Mouse (Mus musculus) urinary bladder, postnatal 36 days (tissue): ENCODE measurements around the gene Pxk.

Experiments used
- DNase-seq, 2 experiments: peaks; one replicate each; pipeline ENCODE4 v3.0.0; 2022; ENCODE audit warnings: low spot score in 2 of 2, mixed read lengths in 1 of 2

Pxk gene

GRCm38 (mm10) chr14:8097978-8098686 lies at the start of gene Pxk:
Pxk (plus strand) TSS chr14:8098211.
- DNase-seq, result peak; percentile 87 to 91

- no peak for DNase-seq
These were observed 48.7 kb upstream of the Pxk start for GRCm38 (mm10) chr14:8049334-8049733.

GRCm38 (mm10) chr14:8051869-8052268 lies 46.1 kb upstream of the Pxk start:
- DNase-seq, result no peak

DNA sequence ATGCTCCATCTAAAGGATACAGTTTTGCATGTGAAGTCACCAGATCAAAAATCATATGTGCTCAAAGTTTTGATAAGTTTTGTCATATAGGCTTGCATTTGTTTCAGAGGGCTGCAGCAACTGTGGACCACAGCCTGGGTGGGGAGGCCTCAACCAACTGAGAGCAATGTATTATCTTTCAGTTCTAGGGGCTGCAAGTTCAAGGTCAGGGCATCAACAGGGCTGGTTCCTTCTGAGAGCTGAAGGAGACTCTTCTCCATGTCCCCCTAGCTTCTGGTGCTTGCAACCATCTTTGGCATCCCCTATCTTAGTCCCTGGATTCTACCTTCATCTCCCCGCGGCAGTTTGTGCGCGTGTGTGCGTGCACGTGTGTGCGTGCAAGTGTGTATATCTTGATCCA lies 45.4 kb upstream of the Pxk start:
- no peak for DNase-seq

GRCm38 (mm10) chr14:8054310-8055102 lies 43.5 kb upstream of the Pxk start:
- no peak for DNase-seq

- DNase-seq, result no peak
These were observed 41.9 kb upstream of the Pxk start for GRCm38 (mm10) chr14:8056076-8056475.

GRCm38 (mm10) chr14:8059938-8060337 lies 38.1 kb upstream of the Pxk start:
- DNase-seq, result no peak

DNA sequence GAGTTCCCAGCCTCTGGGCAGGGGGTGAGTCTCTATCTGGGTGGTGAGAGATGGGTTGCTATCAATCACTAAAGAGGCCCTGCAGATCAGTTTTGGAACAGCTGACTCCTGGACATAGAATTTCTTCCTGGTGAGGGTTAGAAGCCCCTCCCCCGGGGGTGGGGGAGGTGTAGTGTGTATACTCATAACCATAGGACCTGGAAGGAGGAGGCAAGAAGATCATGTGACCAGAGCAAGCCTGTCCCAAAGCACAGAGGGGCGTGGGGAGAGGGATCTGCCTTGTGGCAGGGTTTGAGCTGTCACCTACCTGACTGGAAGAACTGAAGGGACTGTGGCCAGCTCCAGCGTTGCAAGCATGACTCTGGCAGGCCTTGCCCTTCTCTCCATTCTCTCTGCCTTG lies 35.9 kb upstream of the Pxk start:
- no peak for DNase-seq

GRCm38 (mm10) chr14:8062537-8063301 lies 35.3 kb upstream of the Pxk start:
- no peak for DNase-seq

- no peak for DNase-seq
These were observed 33.9 kb upstream of the Pxk start for GRCm38 (mm10) chr14:8063835-8064785.

GRCm38 (mm10) chr14:8080165-8080679 lies 17.8 kb upstream of the Pxk start, which contains the start of gene Rpp14:
Rpp14 (plus strand) TSS chr14:8080367.
- DNase-seq, result peak; percentile 93 to 94

- DNase-seq, result peak in 1 of 2 experiments; percentile 29
These were observed 17.3 kb upstream of the Pxk start for GRCm38 (mm10) chr14:8080718-8081117.

- DNase-seq, result no peak
These were observed 15.1 kb upstream of the Pxk start for GRCm38 (mm10) chr14:8082949-8083348.

GRCm38 (mm10) chr14:8089016-8089415 lies 9.0 kb upstream of the Pxk start:
- no peak for DNase-seq

- DNase-seq, result no peak
These were observed 5.4 kb upstream of the Pxk start for GRCm38 (mm10) chr14:8092573-8092972.

DNA sequence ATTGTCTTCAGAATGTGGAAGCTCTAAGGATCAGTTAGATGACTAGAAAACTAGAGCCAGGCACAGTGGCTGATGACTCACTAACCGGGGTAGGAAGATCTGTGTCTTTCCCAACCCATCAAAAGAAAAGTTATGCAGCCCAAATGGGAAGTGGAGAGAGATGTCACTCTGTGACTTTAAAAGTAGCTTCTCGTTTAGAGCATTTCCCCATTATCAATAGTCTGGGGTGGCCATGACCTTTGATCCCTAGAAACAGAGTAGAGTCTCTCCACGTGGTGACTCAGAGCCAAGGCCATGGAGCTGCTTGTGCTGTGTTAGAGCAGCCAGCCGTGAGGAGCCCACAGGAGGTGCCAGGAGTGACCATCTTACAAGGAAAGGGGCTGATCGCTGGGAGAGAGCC lies 4.6 kb upstream of the Pxk start:
- no peak for DNase-seq

- DNase-seq, result no peak
These were observed 3.0 kb upstream of the Pxk start for GRCm38 (mm10) chr14:8094931-8095561.

- DNase-seq, result no peak
These were observed 2.5 kb upstream of the Pxk start for GRCm38 (mm10) chr14:8095562-8095950.

DNA sequence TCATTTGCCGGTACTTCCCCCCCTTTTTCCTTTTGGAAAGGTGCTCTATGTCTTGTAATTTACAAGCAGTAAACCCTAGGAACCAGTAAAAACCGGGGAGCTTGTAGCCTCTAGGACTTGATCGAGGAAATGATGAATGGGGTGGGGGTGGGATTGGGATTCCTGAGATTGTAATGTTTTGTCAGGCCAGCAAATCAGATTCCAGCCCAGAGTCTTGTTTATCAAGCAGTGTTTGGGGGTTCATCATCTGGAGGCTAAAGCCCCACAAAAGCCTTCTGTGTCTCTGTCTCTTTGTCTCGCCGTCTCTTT lies 630 bp downstream of the Pxk start:
- DNase-seq, result no peak

GRCm38 (mm10) chr14:8099561-8100021 lies 1.6 kb downstream of the Pxk start:
- peak in 1 of 2 experiments; percentile 45 for DNase-seq

DNA sequence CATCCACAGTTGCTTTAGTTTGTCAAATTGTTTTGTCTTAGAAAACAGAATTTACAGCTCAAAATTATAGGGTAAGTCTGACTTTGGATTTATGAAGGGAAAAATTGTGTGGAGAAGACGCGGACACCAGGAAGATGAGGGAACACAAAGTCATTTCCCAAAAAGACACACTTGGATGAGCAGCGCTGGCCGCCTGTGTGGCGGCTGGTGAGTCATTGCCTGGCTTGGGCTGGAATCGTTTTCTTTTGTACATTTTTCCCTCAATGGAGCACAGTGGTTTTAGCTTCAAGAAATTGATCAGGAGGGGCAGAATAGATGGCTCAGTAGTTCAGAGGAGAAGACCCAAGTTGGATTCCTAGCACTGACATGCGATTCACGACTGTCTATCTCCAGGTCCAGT lies 3.9 kb downstream of the Pxk start:
- DNase-seq, result no peak
